Mouse (Mus musculus) heart, embryonic 13.5 days (tissue): ENCODE measurements at regions not wholly inside any gene's neighbourhood (a gene's known extent, or its start where the extent isn't known, plus 50 kb on each side); places are given as distances from the start of the nearest gene placed in this dataset.

Experiments used
- ATAC-seq: fragments of 200-750 bp; cut with Nextera tagmentation; 2 replicates; pipeline ENCODE4 v1.8.0; 2017; ENCODE audit warnings: moderate TSS enrichment; ENCODE audit not compliant: insufficient number of reproducible peaks, low FRiP score, low TSS enrichment; ENCODE audit errors: extremely low read depth
- H3K27ac ChIP-seq: fragments of 300-500 bp; sonication (generic); replicated peaks from 2 replicates; pipeline ENCODE4 v1.5.1; 2015; ENCODE audit warnings: moderate library complexity, mild to moderate bottlenecking, inconsistent platforms
- H3K27me3 ChIP-seq: fragments of 300-500 bp; sonication (generic); replicated peaks from 2 replicates; pipeline ENCODE4 v1.6.1; 2015; ENCODE audit warnings: mild to moderate bottlenecking, inconsistent platforms
- H3K36me3 ChIP-seq: fragments of 300-500 bp; sonication (generic); 2 replicates; pipeline ENCODE4 v1.6.1; 2015; ENCODE audit warnings: mild to moderate bottlenecking, inconsistent platforms
- H3K4me1 ChIP-seq: fragments of 300-500 bp; sonication (generic); 2 replicates; pipeline ENCODE4 v1.6.1; 2015; ENCODE audit warnings: inconsistent platforms
- H3K4me2 ChIP-seq: fragments of 300-500 bp; sonication (generic); 2 replicates; pipeline ENCODE4 v1.6.1; 2015; ENCODE audit warnings: inconsistent platforms, mild to moderate bottlenecking, moderate library complexity
- H3K4me3 ChIP-seq: fragments of 300-500 bp; sonication (generic); 2 replicates; pipeline ENCODE4 v1.5.1; 2015; ENCODE audit warnings: moderate library complexity, mild to moderate bottlenecking, inconsistent platforms
- H3K9ac ChIP-seq: fragments of 300-500 bp; sonication (generic); 2 replicates; pipeline ENCODE4 v1.6.1; 2015; ENCODE audit warnings: inconsistent platforms, mild to moderate bottlenecking, moderate library complexity
- H3K9me3 ChIP-seq: fragments of 300-500 bp; sonication (generic); 2 replicates; pipeline ENCODE4 v1.6.1; 2016; ENCODE audit warnings: inconsistent platforms
- WGBS: fragments of 180-500 bp; shearing (Covaris S2); methylation state at CpG from one replicate; pipeline ENCODE4 v1.1.7; 2015; ENCODE audit warnings: mixed read lengths; 5-methylcytosine and 5-hydroxymethylcytosine counted together

DNA sequence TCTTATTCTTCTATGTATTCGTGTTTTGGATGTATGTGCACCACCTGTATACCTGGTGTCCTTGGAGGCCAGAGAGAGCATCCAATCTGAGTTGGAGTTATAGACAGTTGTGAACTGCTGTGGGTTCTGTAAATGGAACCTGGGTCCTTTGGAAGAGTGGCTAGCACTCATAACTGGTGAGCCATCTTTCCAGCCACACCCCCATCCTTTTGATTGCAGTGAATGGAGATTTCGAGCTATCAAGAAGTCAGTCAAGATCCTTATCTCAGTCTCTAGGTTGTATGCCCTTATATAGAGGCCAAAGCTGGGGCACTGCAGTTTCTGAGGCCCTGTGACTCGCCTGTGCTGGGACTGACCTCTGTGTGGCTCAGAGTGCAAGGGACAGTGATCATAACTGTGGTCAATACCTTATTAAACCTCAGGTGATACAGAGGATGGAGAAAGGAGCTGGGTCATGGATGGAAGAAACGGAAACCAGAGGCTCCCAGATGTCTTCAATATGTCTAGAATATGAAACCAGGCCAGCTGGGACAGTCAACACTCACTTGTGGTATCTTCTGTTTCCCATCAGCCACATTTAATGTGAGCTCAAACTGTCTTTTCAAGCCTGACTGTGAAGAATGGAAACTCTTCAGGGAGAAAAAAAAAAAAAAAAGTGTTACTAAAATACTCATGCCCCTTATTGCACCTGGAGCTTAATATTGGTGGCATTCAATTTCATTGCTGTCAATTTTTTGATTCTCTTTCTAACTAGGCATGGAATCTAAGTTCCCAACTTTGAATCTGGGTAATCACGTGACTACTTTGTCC, 86.2 kb upstream of the Cpm start:
- ATAC-seq = no peak
- H3K27me3 ChIP-seq = no peaks in the 10 kb centered on the region
- no peak overlapping the region for H3K27ac ChIP-seq
- H3K4me2 ChIP-seq = no peak overlapping the region
- no peaks in the 10 kb centered on the region for H3K9me3 ChIP-seq
- H3K36me3 ChIP-seq = no peaks in the 10 kb centered on the region
- no peak overlapping the region for H3K4me3 ChIP-seq
- 66% methylated on average over 5 of the region's 5 CpGs for WGBS
- H3K9ac ChIP-seq = no peak overlapping the region
- H3K4me1 ChIP-seq = no peaks in the 10 kb centered on the region

GRCm38 (mm10) chr10:117542351-117542750, 86.9 kb upstream of the Cpm start:
- no peak overlapping the region for H3K4me3 ChIP-seq
- WGBS = 66% methylated on average over 5 of the region's 5 CpGs
- H3K27me3 ChIP-seq = no peaks in the 10 kb centered on the region
- H3K4me1 ChIP-seq = no peaks in the 10 kb centered on the region
- H3K4me2 ChIP-seq = no peak overlapping the region
- no peak overlapping the region for H3K9ac ChIP-seq
- no peak overlapping the region for H3K27ac ChIP-seq
- no peaks in the 10 kb centered on the region for H3K36me3 ChIP-seq
- ATAC-seq = no peak
- H3K9me3 ChIP-seq = no peaks in the 10 kb centered on the region

DNA sequence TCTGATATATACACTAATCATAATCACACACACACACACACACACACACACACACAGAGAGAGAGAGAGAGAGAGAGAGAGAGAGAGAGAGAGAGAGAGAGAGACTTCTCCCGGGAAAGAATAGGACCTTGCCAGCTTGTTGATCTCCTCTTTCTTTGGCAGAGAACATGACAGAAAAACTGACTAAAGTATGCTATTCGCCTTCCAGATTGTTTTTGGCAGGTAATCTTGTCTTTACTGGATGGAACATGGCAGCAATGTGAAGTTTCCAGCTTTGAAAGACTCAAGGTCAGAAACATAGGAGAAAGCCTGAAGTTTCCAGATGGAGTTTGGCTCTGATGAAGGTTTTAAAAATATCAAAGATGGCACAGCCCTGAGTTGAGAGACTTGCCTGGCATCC, 87.8 kb upstream of the Cpm start:
- Histone ChIP-seq H3K4me3 (no peak overlapping the region), H3K27me3 (no peaks in the 10 kb centered on the region), H3K9ac (no peak overlapping the region), H3K36me3 (no peaks in the 10 kb centered on the region), H3K4me2 (no peak overlapping the region), H3K27ac (no peak overlapping the region), H3K4me1 (no peaks in the 10 kb centered on the region), H3K9me3 (no peaks in the 10 kb centered on the region)
- no peak for ATAC-seq
- 63% methylated on average over 2 of the region's 2 CpGs for WGBS

GRCm38 (mm10) chr10:117540747-117541398, 88.4 kb upstream of the Cpm start:
- WGBS = 75% methylated on average over 2 of the region's 2 CpGs
- ATAC-seq = no peak

GRCm38 (mm10) chr10:117540112-117540594, 89.1 kb upstream of the Cpm start:
- H3K4me2 ChIP-seq = no peak overlapping the region
- H3K36me3 ChIP-seq = no peaks in the 10 kb centered on the region
- no peaks in the 10 kb centered on the region for H3K27me3 ChIP-seq
- ATAC-seq = no peak
- H3K9me3 ChIP-seq = no peaks in the 10 kb centered on the region
- H3K4me1 ChIP-seq = no peaks in the 10 kb centered on the region
- H3K4me3 ChIP-seq = no peak overlapping the region
- WGBS = 73% methylated on average over 2 of the region's 2 CpGs
- no peak overlapping the region for H3K9ac ChIP-seq
- no peak overlapping the region for H3K27ac ChIP-seq

More at GRCm38 (mm10) chr10:117540747-117541398, 88.4 kb upstream of the Cpm start:
- Histone ChIP-seq H3K36me3 (no peaks in the 10 kb centered on the region), H3K27me3 (no peaks in the 10 kb centered on the region), H3K9ac (no peak overlapping the region), H3K4me2 (no peak overlapping the region), H3K9me3 (no peaks in the 10 kb centered on the region), H3K27ac (no peak overlapping the region), H3K4me1 (no peaks in the 10 kb centered on the region), H3K4me3 (no peak overlapping the region)

GRCm38 (mm10) chr10:117539532-117539931, 89.8 kb upstream of the Cpm start:
- no peak overlapping the region for H3K27ac ChIP-seq
- H3K9me3 ChIP-seq = no peaks in the 10 kb centered on the region
- no peaks in the 10 kb centered on the region for H3K27me3 ChIP-seq
- no peaks in the 10 kb centered on the region for H3K36me3 ChIP-seq
- no peak overlapping the region for H3K9ac ChIP-seq
- ATAC-seq = no peak
- WGBS = 42% methylated on average over 1 of the region's 1 CpGs
- H3K4me2 ChIP-seq = no peak overlapping the region
- H3K4me3 ChIP-seq = no peak overlapping the region
- H3K4me1 ChIP-seq = no peaks in the 10 kb centered on the region

- H3K27ac ChIP-seq = no peak overlapping the region
- no peaks in the 10 kb centered on the region for H3K27me3 ChIP-seq
- H3K9me3 ChIP-seq = no peaks in the 10 kb centered on the region
- no peak overlapping the region for H3K9ac ChIP-seq
- no peaks in the 10 kb centered on the region for H3K4me1 ChIP-seq
- ATAC-seq = no peak
- no peak overlapping the region for H3K4me2 ChIP-seq
- WGBS = 82% methylated on average over 5 of the region's 5 CpGs
- no peaks in the 10 kb centered on the region for H3K36me3 ChIP-seq
- no peak overlapping the region for H3K4me3 ChIP-seq
These were observed 90.6 kb upstream of the Cpm start for GRCm38 (mm10) chr10:117538725-117539124.

DNA sequence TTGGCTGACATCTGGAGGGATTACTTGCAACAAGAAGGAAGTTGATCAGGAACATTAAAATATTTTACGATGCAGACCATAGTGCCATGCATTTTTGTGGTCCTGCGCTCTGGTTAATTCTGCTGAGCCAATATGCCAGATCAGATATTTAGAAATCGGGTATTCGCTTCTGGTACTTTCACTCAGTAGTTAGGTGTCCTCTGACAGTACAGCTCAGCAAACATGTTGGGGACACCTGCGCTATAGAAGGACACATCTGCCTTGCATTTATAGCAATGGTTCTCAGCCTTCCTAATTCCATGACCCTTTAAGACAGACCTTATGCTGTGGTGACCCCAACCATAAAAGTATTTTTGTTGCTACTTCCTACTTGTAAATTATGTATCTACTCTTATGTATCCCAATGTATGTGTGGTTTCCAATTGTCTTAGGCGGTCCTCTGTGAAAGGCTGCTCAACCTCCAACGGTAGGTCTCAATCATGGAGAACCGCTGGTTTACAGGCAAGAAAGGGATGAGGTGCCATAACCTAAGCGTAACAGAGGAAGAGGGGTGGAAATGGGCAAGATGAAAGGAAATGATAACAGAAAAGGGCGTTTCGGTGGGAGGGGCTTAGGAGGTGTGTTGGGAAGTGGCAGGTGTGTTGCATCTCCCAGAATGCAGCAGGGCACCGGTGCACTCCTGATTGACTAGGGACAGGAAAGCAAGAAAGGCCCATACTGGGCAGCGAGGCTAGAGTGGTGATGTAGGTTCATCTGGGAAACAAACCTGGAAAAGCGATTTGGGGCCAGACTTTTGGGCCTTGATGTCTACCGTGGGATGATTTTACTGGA, 92.3 kb upstream of the Cpm start:
- no peak for ATAC-seq
- H3K9me3 ChIP-seq = no peaks in the 10 kb centered on the region
- no peak overlapping the region for H3K4me3 ChIP-seq
- no peak overlapping the region for H3K27ac ChIP-seq
- 87% methylated on average over 15 of the region's 15 CpGs for WGBS
- H3K27me3 ChIP-seq = no peaks in the 10 kb centered on the region
- H3K4me1 ChIP-seq = no peaks in the 10 kb centered on the region
- H3K36me3 ChIP-seq = no peaks in the 10 kb centered on the region
- no peak overlapping the region for H3K4me2 ChIP-seq
- H3K9ac ChIP-seq = no peak overlapping the region

DNA sequence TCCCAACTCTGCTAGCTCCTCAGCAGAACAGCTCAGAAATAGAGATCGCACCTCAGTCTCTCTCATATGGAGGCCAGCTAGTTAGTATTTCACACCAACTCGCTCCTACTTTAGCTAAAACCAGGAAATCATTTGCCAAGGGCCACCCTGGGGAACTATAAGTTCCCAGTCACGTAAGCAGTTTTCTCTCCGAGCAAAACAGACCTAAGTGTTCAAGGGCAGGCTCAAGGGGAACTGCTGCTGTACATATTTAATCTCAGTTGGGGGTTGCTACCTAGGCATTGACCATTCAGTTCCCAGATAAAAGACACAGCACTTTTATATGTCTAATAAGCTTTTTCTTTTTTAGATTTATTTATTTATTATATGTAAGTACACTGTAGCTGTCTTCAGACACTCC, 93.5 kb upstream of the Cpm start:
- Histone ChIP-seq H3K27ac (no peak overlapping the region), H3K36me3 (no peaks in the 10 kb centered on the region), H3K4me2 (no peak overlapping the region), H3K27me3 (no peaks in the 10 kb centered on the region), H3K4me1 (no peaks in the 10 kb centered on the region), H3K9ac (no peak overlapping the region), H3K4me3 (no peak overlapping the region), H3K9me3 (no peaks in the 10 kb centered on the region)
- no peak for ATAC-seq
- WGBS = 73% methylated on average over 4 of the region's 4 CpGs

DNA sequence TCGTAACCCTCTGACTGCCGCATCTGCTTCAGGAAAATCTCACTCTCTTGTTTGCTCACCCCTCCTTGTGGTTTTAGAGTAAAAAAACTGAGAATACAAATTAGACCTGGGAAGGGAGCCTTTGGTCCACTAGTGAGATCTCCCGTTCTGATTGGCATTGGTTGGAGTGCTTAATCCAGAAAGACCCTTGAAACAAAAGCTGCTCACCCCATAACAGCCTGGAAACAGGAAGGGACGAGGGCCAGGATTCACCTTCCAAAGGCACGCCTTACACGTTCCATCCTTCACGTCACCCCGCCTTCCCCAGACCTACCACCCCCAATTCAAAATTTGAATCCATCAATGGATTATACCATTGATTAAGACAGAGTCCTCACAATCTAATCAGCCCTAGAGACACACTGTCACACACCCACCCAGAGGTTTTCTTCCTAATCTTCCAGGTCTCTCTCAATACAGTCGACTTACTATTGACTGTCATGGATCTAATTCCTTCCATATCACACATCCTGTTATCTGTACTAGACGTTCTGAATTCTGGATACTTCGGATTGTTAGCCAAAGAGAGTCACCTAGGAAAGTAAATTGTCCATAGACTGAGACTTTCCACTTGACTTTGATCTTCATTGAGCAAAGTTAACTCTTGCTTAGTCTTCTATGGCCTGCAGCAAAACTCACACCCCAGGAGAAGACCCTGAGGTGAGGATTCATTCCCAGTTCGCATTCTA, 94.1 kb upstream of the Cpm start:
- ATAC-seq = no peak
- Histone ChIP-seq H3K9ac (no peak overlapping the region), H3K27me3 (no peaks in the 10 kb centered on the region), H3K4me1 (no peaks in the 10 kb centered on the region), H3K4me3 (no peak overlapping the region), H3K27ac (no peak overlapping the region), H3K9me3 (no peaks in the 10 kb centered on the region), H3K4me2 (no peak overlapping the region), H3K36me3 (no peaks in the 10 kb centered on the region)
- WGBS = 73% methylated on average over 12 of the region's 12 CpGs

GRCm38 (mm10) chr10:117534478-117534877, 94.8 kb upstream of the Cpm start:
- Histone ChIP-seq H3K4me3 (no peak overlapping the region), H3K4me1 (no peaks in the 10 kb centered on the region), H3K4me2 (no peak overlapping the region), H3K9me3 (no peaks in the 10 kb centered on the region), H3K9ac (no peak overlapping the region), H3K27ac (no peak overlapping the region), H3K36me3 (no peaks in the 10 kb centered on the region), H3K27me3 (no peaks in the 10 kb centered on the region)
- WGBS = 71% methylated on average over 4 of the region's 4 CpGs
- ATAC-seq = no peak
